Mouse (Mus musculus): ENCODE results near the gene Galm. TPM values are rescaled to one million over a fixed set of nuclear protein-coding genes. Genes with fewer than 3 reads are reported as not detected.

Gene Galm
- polyA plus RNA-seq, 1 experiment from 2014 or later, result 8.6 TPM

DNA sequence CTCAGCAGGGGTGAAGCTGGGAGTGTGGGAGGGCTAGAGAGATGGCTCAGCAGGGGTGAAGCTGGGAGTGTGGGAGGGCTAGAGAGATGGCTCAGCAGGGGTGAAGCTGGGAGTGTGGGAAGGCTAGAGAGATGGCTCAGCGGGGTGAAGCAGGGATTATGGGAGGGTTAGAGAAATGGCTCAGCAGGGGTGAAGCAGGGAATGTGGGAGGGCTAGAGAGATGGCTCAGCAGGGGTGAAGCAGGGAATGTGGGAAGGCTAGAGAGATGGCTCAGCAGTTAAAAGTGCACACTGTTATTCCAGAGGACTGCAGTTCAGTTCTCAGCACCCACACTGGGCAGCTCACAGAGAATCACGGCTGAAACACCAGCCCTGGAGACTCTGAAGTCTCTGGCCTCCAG is 26.4 kb downstream of the Galm start:
- no peak for DNase-seq (ENCODE audit: low spot score)
- WGBS, result 57% methylated on average over 2 of the region's 2 CpGs
- Histone ChIP-seq H3K4me3 (no peak overlapping the region), H3K36me3 (no peaks in the 10 kb centered on the region), H3K9me3 (no peaks in the 10 kb centered on the region), H3K4me1 (peaks cover 5% of the 10 kb centered on the region), H3K27ac (no peak overlapping the region), H3K27me3 (ENCODE audit: insufficient read depth, poor library complexity, severe bottlenecking) (0 out of 2 replicates have a peak, but pooled peaks cover 3% of the 10 kb centered on the region)

- 85% methylated on average over 8 of the region's 8 CpGs for WGBS
- no peaks in the 10 kb centered on the region for H3K9me3 ChIP-seq
- no peak for DNase-seq (ENCODE audit: low spot score)
- 0 out of 2 replicates have a peak, but pooled peaks cover under 1% of the 10 kb centered on the region for H3K27me3 ChIP-seq (ENCODE audit: insufficient read depth, poor library complexity, severe bottlenecking)
- no peak overlapping the region for H3K4me3 ChIP-seq
- no peak overlapping the region for H3K27ac ChIP-seq
- H3K36me3 ChIP-seq, result no peaks in the 10 kb centered on the region
- H3K4me1 ChIP-seq, result no peaks in the 10 kb centered on the region
These were observed 29.6 kb downstream of the Galm start for GRCm38 (mm10) chr17:80156905-80157304.

DNA sequence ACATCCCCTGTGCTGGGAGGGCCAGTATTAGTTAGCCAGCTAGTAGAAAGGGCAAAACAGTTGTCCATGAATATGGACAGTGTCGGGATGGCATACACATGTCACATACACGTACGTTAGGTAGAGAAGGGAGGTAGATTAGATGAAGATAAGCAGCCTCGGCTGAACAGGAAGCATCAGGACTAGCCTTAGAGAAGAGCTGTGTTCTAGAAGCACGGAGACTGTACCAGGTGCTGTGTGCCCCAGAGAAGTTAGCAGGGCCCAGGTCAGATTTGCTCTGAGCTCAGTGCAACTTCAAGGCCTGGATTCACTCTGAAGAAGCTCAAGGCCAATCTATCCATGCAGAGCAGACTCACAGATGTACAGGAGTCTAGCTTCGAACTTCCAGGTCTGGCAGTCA is 30.2 kb downstream of the Galm start:
- no peaks in the 10 kb centered on the region for H3K4me1 ChIP-seq
- no peaks in the 10 kb centered on the region for H3K36me3 ChIP-seq
- DNase-seq (ENCODE audit: low spot score), result no peak
- no peaks in the 10 kb centered on the region for H3K27me3 ChIP-seq (ENCODE audit: insufficient read depth, poor library complexity, severe bottlenecking)
- 76% methylated on average over 6 of the region's 6 CpGs for WGBS
- no peaks in the 10 kb centered on the region for H3K9me3 ChIP-seq
- H3K4me3 ChIP-seq, result no peak overlapping the region
- no peak overlapping the region for H3K27ac ChIP-seq

- H3K36me3 ChIP-seq, result no peaks in the 10 kb centered on the region
- no peak overlapping the region for H3K27ac ChIP-seq
- no peak for DNase-seq (ENCODE audit: low spot score)
- H3K27me3 ChIP-seq (ENCODE audit: insufficient read depth, poor library complexity, severe bottlenecking), result no peaks in the 10 kb centered on the region
- H3K4me3 ChIP-seq, result no peak overlapping the region
- WGBS, result 76% methylated on average over 5 of the region's 5 CpGs
- no peaks in the 10 kb centered on the region for H3K4me1 ChIP-seq
- no peaks in the 10 kb centered on the region for H3K9me3 ChIP-seq
These were observed 33.2 kb downstream of the Galm start for GRCm38 (mm10) chr17:80160454-80160853.

DNA sequence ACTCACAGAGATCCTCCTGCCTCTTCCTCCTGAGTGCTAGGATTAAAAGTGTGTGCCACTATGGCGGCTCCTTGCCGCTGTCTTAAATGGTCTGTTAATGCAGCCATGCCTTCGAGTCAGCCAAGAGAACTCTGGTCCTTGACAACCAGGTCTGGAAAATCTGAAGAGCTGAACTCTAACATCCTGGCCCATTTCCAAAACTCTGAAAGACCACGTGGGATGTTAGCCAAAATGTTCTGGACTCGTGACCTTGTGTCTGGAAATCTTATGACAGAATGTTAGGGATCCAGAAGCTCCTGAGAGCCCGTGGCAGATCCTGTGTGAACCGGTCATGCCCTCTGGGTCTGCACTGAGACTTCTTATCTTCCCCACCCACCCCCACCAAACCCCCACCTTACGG is 36.7 kb downstream of the Galm start:
- no peaks in the 10 kb centered on the region for H3K27me3 ChIP-seq (ENCODE audit: insufficient read depth, poor library complexity, severe bottlenecking)
- peaks cover 21% of the 10 kb centered on the region for H3K4me1 ChIP-seq
- H3K27ac ChIP-seq, result no peak overlapping the region
- WGBS, result 77% methylated on average over 8 of the region's 8 CpGs
- H3K9me3 ChIP-seq, result no peaks in the 10 kb centered on the region
- no peak overlapping the region for H3K4me3 ChIP-seq
- DNase-seq (ENCODE audit: low spot score), result no peak
- no peaks in the 10 kb centered on the region for H3K36me3 ChIP-seq

DNA sequence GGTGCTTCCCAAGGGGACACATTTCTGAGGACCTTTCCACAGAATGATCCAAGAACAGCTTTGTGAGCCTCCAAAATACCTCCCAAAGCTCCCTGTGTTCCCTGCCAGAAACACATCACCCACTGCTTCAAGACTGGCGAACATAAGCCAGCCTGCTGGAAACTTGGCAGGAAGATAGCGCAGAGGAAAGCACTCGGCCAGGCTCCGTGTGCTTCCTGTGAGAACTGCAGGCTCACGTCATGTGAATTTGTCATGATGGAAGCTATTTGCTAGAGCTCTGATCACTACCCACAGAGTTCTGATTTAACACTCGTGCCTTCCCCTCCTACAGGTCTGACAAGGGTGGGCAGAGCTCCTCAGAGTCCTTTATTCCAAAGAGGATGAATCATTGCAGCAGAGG is 38.5 kb downstream of the Galm start:
- 59% methylated on average over 6 of the region's 6 CpGs for WGBS
- no peak overlapping the region for H3K27ac ChIP-seq
- DNase-seq (ENCODE audit: low spot score), result no peak

GRCm38 (mm10) chr17:80166346-80166745 is 39.1 kb downstream of the Galm start:
- no peaks in the 10 kb centered on the region for H3K9me3 ChIP-seq
- no peaks in the 10 kb centered on the region for H3K27me3 ChIP-seq (ENCODE audit: insufficient read depth, poor library complexity, severe bottlenecking)
- DNase-seq (ENCODE audit: low spot score), result no peak
- no peak overlapping the region for H3K27ac ChIP-seq
- peaks cover 23% of the 10 kb centered on the region for H3K4me1 ChIP-seq
- H3K36me3 ChIP-seq, result no peaks in the 10 kb centered on the region
- WGBS, result 88% methylated on average over 6 of the region's 6 CpGs
- no peak overlapping the region for H3K4me3 ChIP-seq

More for the DNA sequence above, 38.5 kb downstream of the Galm start:
- Histone ChIP-seq H3K36me3 (no peaks in the 10 kb centered on the region), H3K4me1 (peaks cover 23% of the 10 kb centered on the region), H3K27me3 (ENCODE audit: insufficient read depth, poor library complexity, severe bottlenecking) (no peaks in the 10 kb centered on the region), H3K9me3 (no peaks in the 10 kb centered on the region), H3K4me3 (no peak overlapping the region)

DNA sequence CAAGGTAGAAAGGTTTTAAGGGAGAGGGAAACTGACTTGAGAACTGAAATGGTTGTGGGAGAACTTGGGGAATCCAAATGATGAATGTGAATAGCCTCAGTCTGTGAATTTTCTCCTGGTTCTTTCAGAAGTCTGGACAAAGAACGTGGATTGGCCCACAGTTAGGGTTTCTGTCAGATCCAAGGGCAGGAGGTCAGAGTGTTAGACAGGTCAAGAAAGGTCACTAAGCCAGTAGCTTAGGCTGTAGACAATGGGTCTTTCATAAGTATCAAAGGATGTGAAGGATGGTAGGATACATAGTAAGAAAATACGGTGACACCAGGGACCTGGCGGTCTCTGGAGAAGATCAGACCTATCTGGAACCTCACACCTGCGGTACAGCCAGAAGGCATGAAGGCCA is 40.2 kb downstream of the Galm start:
- H3K27ac ChIP-seq, result no peak overlapping the region
- DNase-seq (ENCODE audit: low spot score), result no peak
- H3K4me1 ChIP-seq, result peaks cover 23% of the 10 kb centered on the region
- no peaks in the 10 kb centered on the region for H3K27me3 ChIP-seq (ENCODE audit: insufficient read depth, poor library complexity, severe bottlenecking)
- H3K4me3 ChIP-seq, result no peak overlapping the region
- H3K9me3 ChIP-seq, result no peaks in the 10 kb centered on the region
- 68% methylated on average over 4 of the region's 4 CpGs for WGBS
- no peaks in the 10 kb centered on the region for H3K36me3 ChIP-seq

DNA sequence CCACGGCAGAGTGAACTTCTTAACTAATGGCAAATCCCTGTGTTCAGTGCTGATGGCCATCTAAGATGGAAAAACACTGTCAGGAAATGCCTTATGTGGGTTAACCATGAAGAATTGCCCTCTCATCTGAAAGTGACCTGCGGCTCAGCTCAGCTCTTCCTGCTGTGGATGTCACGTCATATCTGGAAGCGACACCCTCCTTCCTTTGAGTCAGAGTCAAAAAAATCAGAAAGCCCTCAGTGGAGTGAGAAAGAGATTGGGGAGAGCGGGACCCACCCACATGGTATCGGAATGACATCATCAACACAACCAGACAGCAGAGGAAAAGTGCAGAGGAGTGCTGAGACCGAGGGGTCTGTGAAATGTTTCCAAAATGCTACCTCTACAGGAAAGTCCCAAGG is 40.6 kb downstream of the Galm start:
- H3K27ac ChIP-seq, result no peak overlapping the region
- H3K4me1 ChIP-seq, result peaks cover 23% of the 10 kb centered on the region
- DNase-seq (ENCODE audit: low spot score), result no peak
- no peaks in the 10 kb centered on the region for H3K27me3 ChIP-seq (ENCODE audit: insufficient read depth, poor library complexity, severe bottlenecking)
- no peaks in the 10 kb centered on the region for H3K36me3 ChIP-seq
- 39% methylated on average over 7 of the region's 7 CpGs for WGBS
- H3K4me3 ChIP-seq, result no peak overlapping the region
- no peaks in the 10 kb centered on the region for H3K9me3 ChIP-seq

- Histone ChIP-seq H3K4me1 (peaks cover 23% of the 10 kb centered on the region), H3K4me3 (peak overlapping the region; percentile 29), H3K9me3 (no peaks in the 10 kb centered on the region), H3K27ac (peak overlapping the region; percentile 38; the same call in 1 of the 2 replicates), H3K36me3 (no peaks in the 10 kb centered on the region), H3K27me3 (ENCODE audit: insufficient read depth, poor library complexity, severe bottlenecking) (no peaks in the 10 kb centered on the region)
- no peak for DNase-seq (ENCODE audit: low spot score)
- WGBS, result 31% methylated on average over 16 of the region's 16 CpGs
These were observed 41.3 kb downstream of the Galm start for GRCm38 (mm10) chr17:80168425-80169182.

DNA sequence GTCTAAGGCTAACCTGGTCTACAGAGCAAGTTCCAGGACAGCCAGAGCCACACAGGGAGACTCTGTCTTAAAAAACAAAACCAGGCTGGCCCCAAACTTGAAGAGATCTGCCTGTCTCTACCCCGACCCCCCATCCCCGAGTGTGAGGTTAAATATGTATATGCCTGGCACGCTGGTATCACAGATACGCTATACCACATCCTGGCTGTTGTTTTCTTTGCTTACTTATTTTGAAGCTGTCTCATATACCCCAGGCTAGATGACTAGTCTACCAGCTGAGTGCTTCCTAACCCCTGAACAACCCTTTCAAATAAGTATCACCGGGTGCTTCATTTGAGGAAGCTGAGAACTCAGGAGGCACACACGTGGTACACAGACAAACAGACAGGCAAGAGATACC is 42.5 kb downstream of the Galm start:
- 92% methylated on average over 6 of the region's 6 CpGs for WGBS
- no peak overlapping the region for H3K27ac ChIP-seq
- H3K4me1 ChIP-seq, result peaks cover 31% of the 10 kb centered on the region
- DNase-seq (ENCODE audit: low spot score), result no peak
- no peaks in the 10 kb centered on the region for H3K36me3 ChIP-seq
- no peaks in the 10 kb centered on the region for H3K9me3 ChIP-seq
- no peaks in the 10 kb centered on the region for H3K27me3 ChIP-seq (ENCODE audit: insufficient read depth, poor library complexity, severe bottlenecking)
- H3K4me3 ChIP-seq, result no peak overlapping the region

- DNase-seq (ENCODE audit: low spot score), result no peak
- 86% methylated on average over 7 of the region's 7 CpGs for WGBS
These were observed 43.7 kb downstream of the Galm start for GRCm38 (mm10) chr17:80170951-80171350.

GRCm38 (mm10) chr17:80171948-80172347 is 44.7 kb downstream of the Galm start:
- 81% methylated on average over 4 of the region's 4 CpGs for WGBS
- Histone ChIP-seq H3K9me3 (no peaks in the 10 kb centered on the region), H3K4me3 (no peak overlapping the region), H3K27ac (no peak overlapping the region), H3K4me1 (peaks cover 34% of the 10 kb centered on the region), H3K36me3 (no peaks in the 10 kb centered on the region), H3K27me3 (ENCODE audit: insufficient read depth, poor library complexity, severe bottlenecking) (no peaks in the 10 kb centered on the region)
- DNase-seq (ENCODE audit: low spot score), result no peak

More at GRCm38 (mm10) chr17:80170951-80171350, 43.7 kb downstream of the Galm start:
- H3K36me3 ChIP-seq, result no peaks in the 10 kb centered on the region
- H3K27ac ChIP-seq, result no peak overlapping the region
- H3K27me3 ChIP-seq (ENCODE audit: insufficient read depth, poor library complexity, severe bottlenecking), result no peaks in the 10 kb centered on the region
- no peaks in the 10 kb centered on the region for H3K9me3 ChIP-seq
- H3K4me1 ChIP-seq, result peaks cover 35% of the 10 kb centered on the region
- no peak overlapping the region for H3K4me3 ChIP-seq

- no peak for DNase-seq (ENCODE audit: low spot score)
- H3K36me3 ChIP-seq, result no peaks in the 10 kb centered on the region
- H3K27ac ChIP-seq, result no peak overlapping the region
- no peaks in the 10 kb centered on the region for H3K9me3 ChIP-seq
- H3K27me3 ChIP-seq (ENCODE audit: insufficient read depth, poor library complexity, severe bottlenecking), result no peaks in the 10 kb centered on the region
- H3K4me1 ChIP-seq, result peaks cover 26% of the 10 kb centered on the region
- WGBS, result 83% methylated on average over 5 of the region's 5 CpGs
- no peak overlapping the region for H3K4me3 ChIP-seq
These were observed 45.5 kb downstream of the Galm start for GRCm38 (mm10) chr17:80172761-80173160.

All from heart, embryonic 10.5 days (tissue).